Mouse (Mus musculus) gonadal fat pad, adult 2 months (tissue): Measurements from ENCODE around the gene Plppr2. TPM values are rescaled to one million over a fixed set of nuclear protein-coding genes. Genes with fewer than 3 reads are reported as not detected.

ENCODE experiments used
- polyA plus RNA-seq: library from polyadenylated mRNA; depleted of rRNA; stranded (reverse); fragments of >200 nt; gene quantifications from 2 replicates; pipeline ENCODE4 v1.2.3, GENCODE M21; 2012; rRNA removed

Gene Plppr2
- polyA plus RNA-seq, 1 experiment: 9.2 TPM

Other genes starting within 250 kb of the Plppr2 start
- gene Ldlr, start 213.6 kb upstream of the Plppr2 start, polyA plus RNA-seq: 42.1 and 42.8 TPM in 2 replicates
- 1.6 and 2.7 TPM in 2 replicates for gene Spc24, start 176.7 kb upstream of the Plppr2 start, polyA plus RNA-seq
- gene Kank2, start 138.3 kb upstream of the Plppr2 start, polyA plus RNA-seq: 29.5 and 33.5 TPM in 2 replicates
- gene Angptl8, start 101.5 kb upstream of the Plppr2 start, polyA plus RNA-seq: 7.7 and 46.6 TPM in 2 replicates
- 76.2 and 76.8 TPM in 2 replicates for gene Dock6, start 84.4 kb upstream of the Plppr2 start, polyA plus RNA-seq
- gene Rab3d, start 18.8 kb upstream of the Plppr2 start, polyA plus RNA-seq: 99.0 and 149 TPM in 2 replicates
- gene Ccdc159, start 9.6 kb upstream of the Plppr2 start, polyA plus RNA-seq: 7.8 and 8.3 TPM in 2 replicates
- 174 and 269 TPM in 2 replicates for gene Tmem205, start 9.5 kb upstream of the Plppr2 start, polyA plus RNA-seq
- 6.9 and 10.4 TPM in 2 replicates for gene Swsap1, start 18.7 kb downstream of the Plppr2 start, polyA plus RNA-seq
- gene Epor, start 26.5 kb downstream of the Plppr2 start, polyA plus RNA-seq: 5.7 and 6.4 TPM in 2 replicates
- 30.4 and 37.1 TPM in 2 replicates for gene Rgl3, start 52.4 kb downstream of the Plppr2 start, polyA plus RNA-seq
- 0.66 and 1.2 TPM in 2 replicates for gene Ccdc151, start 65.6 kb downstream of the Plppr2 start, polyA plus RNA-seq
- gene Prkcsh, start 65.8 kb downstream of the Plppr2 start, polyA plus RNA-seq: 72.1 and 108 TPM in 2 replicates
- 0.05 and 0.20 TPM in 2 replicates for gene Elavl3, start 115.0 kb downstream of the Plppr2 start, polyA plus RNA-seq
- gene Gm49318, start 134.2 kb downstream of the Plppr2 start, polyA plus RNA-seq: not detected in 2 replicates
- 12.7 and 15.7 TPM in 2 replicates for gene Zfp653, start 134.3 kb downstream of the Plppr2 start, polyA plus RNA-seq
- 43.8 and 48.3 TPM in 2 replicates for gene Ecsit, start 148.4 kb downstream of the Plppr2 start, polyA plus RNA-seq
- 145 and 181 TPM in 2 replicates for gene Cnn1, start 162.2 kb downstream of the Plppr2 start, polyA plus RNA-seq
- 145 and 171 TPM in 2 replicates for gene Elof1, start 180.1 kb downstream of the Plppr2 start, polyA plus RNA-seq
- 256 and 495 TPM in 2 replicates for gene Acp5, start 198.7 kb downstream of the Plppr2 start, polyA plus RNA-seq
- 96.3 and 128 TPM in 2 replicates for gene Pigyl, start 219.8 kb downstream of the Plppr2 start, polyA plus RNA-seq